Mouse (Mus musculus): ENCODE measurements at regions not wholly inside any gene's neighbourhood (a gene's known extent, or its start where the extent isn't known, plus 50 kb on each side); places are given as distances from the start of the nearest gene placed in this dataset.

- TF ChIP-seq ZNF384 (IDR thresholded peaks at IDR 0.05; ENCODE audit: low read depth, low read length) (no peak), HCFC1 (IDR thresholded peaks at IDR 0.05; ENCODE audit: borderline replicate concordance, insufficient read depth, low read length) (no peak)
These were observed 90.4 kb downstream of the Osr1 start for GRCm38 (mm10) chr12:9660299-9660698.

Measured in ES-E14 (cell line).